Mouse (Mus musculus): ENCODE measurements at regions not wholly inside any gene's neighbourhood (a gene's known extent, or its start where the extent isn't known, plus 50 kb on each side); places are given as distances from the start of the nearest gene placed in this dataset.

- ATAC-seq, result no peak
Measured at GRCm38 (mm10) chr16:78013049-78013819, 288.1 kb upstream of the Cxadr start.

- ATAC-seq, result no peak
Measured at GRCm38 (mm10) chr16:78004016-78004415, 297.3 kb upstream of the Cxadr start.

GRCm38 (mm10) chr16:77992986-77993385 is 308.3 kb upstream of the Cxadr start:
- ATAC-seq, result no peak

- ATAC-seq, result no peak
Measured at GRCm38 (mm10) chr16:77989791-77990325, 311.4 kb upstream of the Cxadr start.

DNA sequence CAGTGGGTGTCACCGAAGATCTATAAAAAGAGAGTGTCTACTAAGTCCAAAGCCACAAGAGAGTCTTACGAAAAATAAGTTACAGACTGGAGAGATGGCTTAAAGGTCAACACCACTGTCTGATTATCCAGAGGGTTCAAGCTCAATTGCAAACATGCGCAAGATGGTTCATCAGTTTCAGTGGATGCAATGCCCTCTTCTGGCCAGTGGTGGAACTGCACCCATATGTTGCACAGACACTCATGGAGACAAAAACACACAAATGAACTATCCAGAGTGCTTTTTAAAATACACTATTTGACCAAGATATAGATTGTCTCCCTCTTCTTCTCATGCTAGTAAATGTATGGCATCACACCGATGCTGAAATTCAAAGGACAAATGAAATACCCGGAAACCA is 312.1 kb upstream of the Cxadr start:
- ATAC-seq, result no peak

- no peak for ATAC-seq
Measured at GRCm38 (mm10) chr16:77986884-77987529, 314.3 kb upstream of the Cxadr start.

DNA sequence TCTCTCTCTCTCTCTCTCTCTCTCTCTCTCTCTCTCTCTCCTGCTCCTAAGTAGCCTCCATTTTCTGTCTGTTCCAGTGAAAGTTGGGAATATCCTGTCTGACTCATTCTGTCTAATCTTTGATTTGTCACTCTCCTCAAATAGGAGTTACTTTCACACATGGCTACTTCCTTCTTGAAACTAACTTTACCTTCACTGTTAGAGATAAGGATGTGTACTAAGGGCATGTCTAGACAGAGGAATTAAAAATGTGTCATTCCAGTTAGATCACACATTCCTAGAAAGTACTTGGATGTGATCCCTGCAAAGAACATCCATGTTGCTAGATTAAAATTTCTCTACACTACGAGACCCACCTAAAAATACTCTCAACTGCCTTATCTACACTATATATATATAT is 346.9 kb upstream of the Gm11146 start:
- ATAC-seq, result no peak

DNA sequence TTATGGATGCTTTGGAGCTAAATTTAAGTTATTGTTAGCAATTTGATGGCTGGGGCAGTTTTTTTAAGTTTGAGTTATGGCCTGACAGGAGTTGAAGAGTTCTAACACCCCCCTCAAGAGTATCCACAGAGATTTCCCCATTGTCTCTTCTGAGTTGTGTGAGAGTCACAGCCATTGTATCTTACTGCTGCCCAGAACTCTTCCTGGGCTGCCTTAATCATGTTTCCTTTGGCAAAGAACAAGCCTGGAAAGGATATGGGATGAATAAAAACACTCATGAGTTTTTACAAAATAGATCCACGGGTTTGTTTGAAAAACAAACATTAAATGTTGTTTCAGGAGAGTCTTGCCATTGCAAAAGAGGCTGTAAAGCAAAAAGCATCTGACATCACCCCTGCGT is 343.5 kb upstream of the Gm11146 start:
- ATAC-seq, result no peak

- ATAC-seq, result no peak
Measured at GRCm38 (mm10) chr16:77931025-77931723, 329.3 kb upstream of the Gm11146 start.

GRCm38 (mm10) chr16:77914160-77915070 is 312.5 kb upstream of the Gm11146 start:
- ATAC-seq, result no peak

GRCm38 (mm10) chr16:77894247-77894646 is 292.4 kb upstream of the Gm11146 start:
- no peak for ATAC-seq

DNA sequence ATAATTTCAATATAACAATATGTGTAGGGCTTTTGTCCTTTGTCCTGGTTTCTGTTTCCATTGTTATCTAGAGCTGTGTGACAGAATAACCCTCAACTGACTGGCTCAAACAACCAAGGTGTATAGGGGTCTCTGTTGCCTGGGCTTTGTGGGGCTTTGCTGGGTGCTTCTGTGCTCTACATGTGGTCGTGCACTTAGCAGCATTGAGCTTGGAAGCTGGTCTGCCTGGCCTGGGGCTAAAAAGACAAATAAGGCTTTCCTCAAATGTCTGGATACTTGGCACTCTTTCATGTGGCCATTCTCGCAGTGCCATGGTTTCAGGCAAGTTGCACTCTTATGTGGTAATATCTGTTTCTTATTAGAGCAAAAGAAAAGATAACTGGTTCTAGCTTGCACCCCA is 291.8 kb upstream of the Gm11146 start:
- ATAC-seq, result no peak

GRCm38 (mm10) chr16:77892731-77893130 is 290.8 kb upstream of the Gm11146 start:
- ATAC-seq, result no peak

GRCm38 (mm10) chr16:77889348-77889747 is 287.5 kb upstream of the Gm11146 start:
- no peak for ATAC-seq

GRCm38 (mm10) chr16:77885060-77885679 is 283.3 kb upstream of the Gm11146 start:
- ATAC-seq, result no peak

- ATAC-seq, result no peak
Measured at GRCm38 (mm10) chr16:77884495-77884894, 282.6 kb upstream of the Gm11146 start.

DNA sequence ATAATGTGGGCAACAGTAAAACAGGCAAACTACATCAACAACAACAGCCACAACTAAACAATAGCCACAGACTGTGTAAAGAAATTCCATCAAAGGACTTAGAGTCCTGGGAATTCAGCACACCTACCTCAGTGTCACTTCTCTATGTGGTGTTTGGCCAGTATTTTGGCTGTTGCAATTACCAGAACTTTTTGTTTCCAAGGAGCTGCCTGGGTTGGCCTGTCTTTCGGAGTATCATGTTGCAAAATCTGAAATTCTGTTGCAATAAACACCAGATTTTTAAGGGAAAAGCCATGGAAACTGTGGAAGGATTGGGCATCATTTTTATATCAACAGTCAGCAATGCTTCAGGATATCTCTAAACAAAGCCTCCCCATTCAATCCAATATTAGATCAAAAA is 275.1 kb upstream of the Gm11146 start:
- no peak for ATAC-seq

- ATAC-seq, result no peak
Measured at GRCm38 (mm10) chr16:77863246-77863645, 261.4 kb upstream of the Gm11146 start.

DNA sequence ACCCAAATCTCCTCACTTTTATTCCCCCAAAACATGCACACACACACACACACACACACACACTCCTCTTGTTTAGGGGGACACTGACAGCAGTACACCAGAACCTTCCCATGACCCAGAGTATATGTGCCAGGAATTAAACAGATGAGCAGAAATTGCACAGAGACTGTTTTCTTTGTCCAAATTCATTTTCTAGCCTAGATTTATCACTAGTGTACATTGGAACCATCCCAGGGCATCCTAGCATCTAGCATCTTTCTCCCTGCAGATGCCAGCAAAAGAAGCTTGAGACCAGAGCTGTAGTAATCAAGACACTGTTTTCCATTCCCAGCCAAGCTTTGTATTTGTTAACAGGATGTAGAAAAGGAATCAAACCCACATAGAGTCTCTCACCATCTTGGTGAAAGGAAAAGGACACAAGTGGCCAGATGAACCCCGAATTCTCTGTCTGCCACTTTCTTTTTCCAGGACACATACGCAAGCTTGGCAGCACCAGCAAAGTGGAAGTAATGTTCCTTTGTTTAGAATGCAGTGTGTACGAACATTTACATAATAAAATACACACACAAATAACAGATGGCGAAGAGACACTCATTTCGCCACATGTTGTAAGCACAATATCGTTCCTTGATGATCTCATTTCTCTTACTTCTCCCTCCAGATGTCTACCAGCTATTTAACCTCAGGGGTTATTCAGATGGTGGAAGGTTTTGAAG is 250.3 kb upstream of the Gm11146 start:
- no peak for ATAC-seq

GRCm38 (mm10) chr16:77851206-77852065 is 249.5 kb upstream of the Gm11146 start:
- no peak for ATAC-seq

Data from inflammation-experienced regulatory T-cells, adult 6 months (primary cell).